Mouse (Mus musculus) cerebellum, adult 9-10 months (tissue): Measurements from ENCODE around the gene Usp5.
A peak's percentile ranks its signal among the peaks of the same experiment; 100 is the strongest.

Experiments
- DNase-seq: peaks from one replicate; pipeline ENCODE4 v3.0.0; 2022

Gene Usp5

GRCm38 (mm10) chr6:124779222-124779983, 49.9 kb downstream of the Usp5 start, which contains the start of gene Lrrc23:
Gene Lrrc23 (minus strand): TSS chr6:124779727.
- no peak for DNase-seq

GRCm38 (mm10) chr6:124770511-124770910, 58.8 kb downstream of the Usp5 start:
- DNase-seq, result no peak

- no peak for DNase-seq
Observed at GRCm38 (mm10) chr6:124770013-124770412, 59.3 kb downstream of the Usp5 start.

GRCm38 (mm10) chr6:124769101-124769765, 60.1 kb downstream of the Usp5 start, which contains the start of gene Eno2:
Gene Eno2 (minus strand): TSS chr6:124769673.
- DNase-seq, result peak; percentile 79

GRCm38 (mm10) chr6:124768704-124769044, 60.6 kb downstream of the Usp5 start:
- no peak for DNase-seq

GRCm38 (mm10) chr6:124767920-124768703, 61.2 kb downstream of the Usp5 start:
- peak; percentile 82 for DNase-seq

- no peak for DNase-seq
Observed at GRCm38 (mm10) chr6:124767536-124767919, 61.8 kb downstream of the Usp5 start.

GRCm38 (mm10) chr6:124765951-124766350, 63.3 kb downstream of the Usp5 start:
- no peak for DNase-seq
